Mouse (Mus musculus) heart, postnatal 0 days (tissue): ENCODE results near the gene Cdc42ep3.

ENCODE experiments used
- CTCF ChIP-seq: IDR thresholded peaks from 2 replicates; pipeline ENCODE4 v1.5.1; 2016; ENCODE audit warnings: antibody characterized with exemption, control low read depth, low read depth
- EP300 ChIP-seq: IDR thresholded peaks from 2 replicates; pipeline ENCODE4 v1.6.1; 2016; ENCODE audit warnings: antibody characterized with exemption, low read depth

- no peak for TF ChIP-seq CTCF
- no peak for TF ChIP-seq EP300
Measured at GRCm38 (mm10) chr17:79355271-79355991, 540 bp upstream of the Cdc42ep3 start.
